Mouse (Mus musculus): ENCODE data around the gene Fto. TPM values are rescaled to one million over a fixed set of nuclear protein-coding genes. Genes with fewer than 3 reads are reported as not detected.

Fto gene
- total RNA-seq, 2 experiments from 2014 or later = 116 to 125 TPM

DNA sequence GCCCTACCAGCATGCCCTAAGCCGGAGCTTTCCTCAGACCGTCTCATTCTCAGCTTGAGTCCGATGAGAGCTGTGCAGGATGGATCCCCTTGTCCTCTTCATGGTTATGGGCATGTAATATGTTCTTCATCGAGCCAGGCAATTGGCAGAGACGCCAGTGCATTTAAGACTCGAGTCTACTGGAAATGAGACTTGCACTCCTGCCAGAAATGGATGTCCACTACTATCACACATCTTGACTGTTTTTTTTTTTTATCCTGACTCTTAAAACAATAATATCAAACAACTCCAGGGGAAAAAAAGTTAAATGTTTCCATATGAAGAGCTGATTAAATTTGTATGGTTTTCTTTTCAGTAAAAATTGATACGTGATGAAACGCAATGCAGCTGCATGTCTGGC lies 301.9 kb downstream of the Fto start:
- DNase-seq = no peak

DNA sequence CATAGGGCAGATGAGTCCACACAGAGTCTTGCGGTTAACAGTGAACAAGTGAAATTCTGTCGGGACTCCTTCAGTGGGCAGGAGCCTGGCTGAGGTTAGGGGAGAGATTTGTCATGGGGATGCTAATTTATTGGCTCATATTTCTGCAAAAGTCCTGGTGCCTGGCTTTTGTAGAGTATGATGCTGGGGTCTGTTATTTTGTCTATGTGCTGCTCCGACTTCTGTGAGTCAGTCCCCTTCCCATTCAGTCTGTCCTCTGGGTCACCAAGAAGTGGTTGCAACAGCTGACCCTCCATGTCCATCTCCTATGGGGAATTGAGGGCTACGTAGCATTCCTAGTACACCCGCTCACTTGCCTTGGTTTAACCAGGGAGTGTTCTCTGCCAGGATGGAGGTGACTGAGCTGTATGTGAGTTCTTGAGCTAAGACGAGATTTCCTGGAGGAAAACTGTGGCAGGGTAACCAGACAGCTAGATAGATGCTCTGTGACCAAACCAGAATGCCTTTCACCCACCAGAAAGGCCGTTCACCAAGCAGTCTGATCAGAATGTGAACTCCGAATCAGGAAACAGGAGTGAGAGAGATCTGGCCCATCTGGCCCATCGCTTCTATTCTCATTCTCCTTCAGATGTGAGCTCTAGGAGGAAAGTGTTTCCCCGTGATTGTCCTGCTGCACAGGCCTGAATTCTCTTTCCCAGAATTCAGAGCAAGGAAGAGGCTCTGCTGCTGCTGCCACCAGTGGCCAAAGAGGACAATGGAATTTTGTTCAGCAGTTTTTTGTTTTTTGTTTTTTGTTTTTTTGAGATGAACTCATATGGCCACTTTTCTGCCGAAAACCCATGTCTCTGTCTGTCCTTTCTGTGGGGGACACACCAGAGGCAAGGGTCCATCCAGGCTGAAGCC lies 302.7 kb downstream of the Fto start:
- no peak for DNase-seq

DNA sequence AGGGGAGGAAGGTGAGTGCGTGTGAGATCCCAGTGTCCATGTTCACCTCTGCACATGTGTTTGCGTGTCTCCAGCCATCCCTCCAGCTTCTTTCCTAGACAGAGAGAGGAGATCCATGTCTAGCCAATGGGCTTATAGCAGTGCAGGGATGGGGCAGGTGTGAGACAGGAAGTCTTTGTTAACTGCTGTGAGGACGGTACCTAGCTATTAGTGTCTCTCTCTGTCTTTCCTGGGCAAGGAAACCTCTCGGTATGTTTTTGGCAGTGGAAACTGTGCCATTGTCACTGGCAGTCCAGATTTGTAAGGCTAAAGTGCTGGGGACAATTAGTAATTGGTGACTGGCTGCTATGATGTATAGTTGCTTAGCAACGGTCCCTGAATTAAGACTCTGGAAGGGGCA lies 304.4 kb downstream of the Fto start:
- DNase-seq = no peak

DNA sequence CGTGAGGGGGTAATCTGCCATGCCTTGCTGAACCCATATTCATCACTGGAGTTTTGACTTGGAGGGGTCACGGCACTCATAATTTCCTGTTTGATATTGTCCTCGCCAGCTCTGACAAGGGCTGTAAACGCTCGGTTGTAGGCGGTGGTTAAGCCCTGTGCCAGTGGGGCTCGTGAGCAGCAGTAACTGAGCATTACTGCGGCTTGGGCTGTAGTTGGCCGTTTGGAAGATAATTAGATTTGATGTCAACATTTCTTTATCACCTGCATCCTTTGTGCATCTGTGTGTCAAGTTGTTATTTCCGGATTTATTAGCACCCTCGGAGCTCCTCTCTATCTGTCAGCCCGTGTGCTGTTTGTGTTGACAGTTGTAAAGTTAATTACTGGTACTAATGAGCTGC lies 309.4 kb downstream of the Fto start:
- DNase-seq = no peak

DNA sequence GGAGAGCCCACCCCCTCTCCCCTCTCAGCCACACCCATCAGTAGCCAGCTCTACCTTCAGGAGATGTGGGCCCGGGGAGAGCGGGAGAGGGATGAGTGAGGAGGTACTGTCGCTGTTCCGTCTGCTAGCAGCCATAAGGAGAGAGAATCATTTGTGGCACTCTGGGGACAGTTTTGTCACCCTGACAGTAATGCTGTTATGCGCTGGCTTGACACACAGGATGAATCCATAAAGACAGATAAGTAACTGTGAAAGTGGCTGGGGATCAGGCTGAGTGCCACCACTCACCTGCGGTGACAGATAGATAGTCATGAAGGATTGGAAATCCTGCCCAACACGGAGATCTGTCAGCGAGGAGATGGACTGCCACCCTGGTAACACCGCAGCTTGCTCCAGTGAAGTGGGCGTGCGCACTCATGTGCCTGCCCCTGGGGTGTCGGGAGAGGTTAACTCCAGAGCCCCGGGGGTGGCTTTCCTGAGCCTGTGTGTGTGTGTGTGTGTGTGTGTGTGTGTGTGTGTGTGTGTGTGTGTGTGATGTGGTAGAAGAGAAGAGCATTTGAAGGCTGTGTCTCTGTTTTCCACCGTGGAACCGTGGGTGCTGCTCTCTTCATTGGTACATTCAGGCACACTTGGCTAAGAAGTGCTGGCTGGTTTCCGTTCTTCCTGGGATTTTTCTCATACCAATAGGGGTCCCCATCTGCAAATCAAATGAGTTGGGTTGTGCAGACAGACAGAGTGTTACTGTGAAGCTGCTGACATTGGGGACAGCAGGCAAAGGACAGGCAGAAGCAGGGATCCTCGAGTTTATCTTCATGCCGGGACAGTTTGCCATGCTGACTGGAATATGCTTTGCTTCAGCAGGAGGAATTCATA lies 312.6 kb downstream of the Fto start:
- no peak for DNase-seq

DNA sequence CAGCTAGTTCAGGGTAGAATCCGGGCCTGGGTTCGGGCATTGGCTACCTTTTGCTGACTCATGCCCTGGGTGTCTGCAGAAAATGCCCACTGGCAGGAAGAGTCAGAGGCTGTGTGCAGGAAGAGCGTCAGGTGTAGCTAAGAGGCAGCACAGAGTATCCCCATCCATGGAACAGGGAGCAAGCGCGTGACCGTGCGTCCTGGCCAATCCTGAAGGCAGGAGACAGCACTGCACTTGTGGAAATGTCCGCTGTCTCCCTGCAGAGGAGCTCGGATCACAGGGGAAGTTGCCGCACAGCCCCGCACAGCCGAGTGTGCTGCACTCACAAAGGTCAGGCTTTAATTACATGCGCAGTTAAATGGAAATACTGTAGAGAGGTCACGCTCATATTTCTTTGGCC lies 316.3 kb downstream of the Fto start:
- DNase-seq = no peak

DNA sequence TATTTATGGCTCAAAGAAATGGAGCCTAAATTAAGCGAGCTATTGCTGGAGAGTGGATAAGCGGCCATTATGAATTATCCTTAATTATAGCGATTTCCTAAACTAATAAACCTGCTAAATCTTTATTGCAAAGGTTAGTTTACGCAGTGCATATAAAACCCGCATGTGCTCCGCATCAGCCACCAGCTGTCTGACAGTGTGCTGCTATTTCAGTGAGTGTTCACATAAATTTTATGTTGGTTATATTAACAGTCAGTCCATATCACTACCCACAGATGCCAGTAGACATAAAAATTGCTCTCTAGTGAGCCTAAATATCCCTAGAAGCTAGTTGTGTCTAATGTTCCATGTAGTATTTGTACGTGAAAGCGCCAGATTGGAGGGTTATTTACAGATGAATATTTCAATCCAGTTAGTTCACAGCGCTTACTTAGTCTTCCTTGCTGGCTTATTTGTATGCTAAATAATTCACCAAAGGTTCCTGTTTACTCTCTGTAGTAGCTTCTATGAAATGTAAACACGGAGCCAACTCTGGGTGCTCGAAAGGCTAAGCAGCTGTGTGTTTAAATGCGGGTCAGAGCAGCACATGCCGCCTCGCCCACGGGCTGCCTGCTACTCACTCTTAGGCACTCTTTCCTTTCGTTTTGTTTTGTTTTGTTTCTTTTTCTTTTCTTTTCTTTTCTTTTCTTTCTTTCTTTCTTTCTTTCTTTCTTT lies 317.2 kb downstream of the Fto start:
- DNase-seq = no peak

DNA sequence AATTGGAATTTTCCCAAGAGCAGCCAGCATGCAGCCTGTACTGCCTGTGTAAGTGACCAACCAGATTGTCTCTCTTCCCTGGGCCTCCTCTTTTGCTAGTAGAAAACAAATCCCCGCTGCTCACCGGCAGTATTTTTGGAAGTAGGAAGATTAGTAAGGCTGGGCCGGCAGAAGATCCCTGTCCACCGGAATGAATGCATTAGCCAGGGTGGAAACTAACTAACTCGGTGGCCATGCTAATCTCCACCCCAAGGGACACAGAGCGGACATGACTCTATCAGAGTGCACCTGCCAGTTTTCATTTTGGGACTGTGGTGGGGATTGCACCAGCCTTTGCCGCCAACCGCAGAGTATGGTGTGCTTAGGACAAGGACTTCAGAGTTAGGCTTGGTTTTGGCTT lies 319.1 kb downstream of the Fto start:
- no peak for DNase-seq

DNA sequence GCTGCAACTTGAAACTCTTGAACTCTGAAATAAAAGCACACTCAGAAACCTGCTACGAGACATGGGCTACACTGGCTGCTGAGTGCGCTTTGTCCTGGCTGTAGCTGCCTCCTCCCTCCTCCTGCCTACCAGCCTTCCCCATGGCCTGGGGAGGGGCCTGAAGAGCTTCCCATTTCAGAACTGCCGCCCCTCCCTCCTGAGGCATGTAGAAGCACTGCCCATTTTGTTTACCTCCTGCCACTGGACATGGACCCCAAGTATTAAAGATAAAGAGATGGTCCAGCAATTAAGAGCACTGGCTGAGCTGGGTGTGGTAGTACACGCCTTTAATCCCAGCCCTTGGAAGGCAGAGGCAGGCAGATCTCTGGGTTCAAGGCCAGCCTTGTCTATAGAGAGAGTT lies 322.1 kb downstream of the Fto start:
- no peak for DNase-seq

DNA sequence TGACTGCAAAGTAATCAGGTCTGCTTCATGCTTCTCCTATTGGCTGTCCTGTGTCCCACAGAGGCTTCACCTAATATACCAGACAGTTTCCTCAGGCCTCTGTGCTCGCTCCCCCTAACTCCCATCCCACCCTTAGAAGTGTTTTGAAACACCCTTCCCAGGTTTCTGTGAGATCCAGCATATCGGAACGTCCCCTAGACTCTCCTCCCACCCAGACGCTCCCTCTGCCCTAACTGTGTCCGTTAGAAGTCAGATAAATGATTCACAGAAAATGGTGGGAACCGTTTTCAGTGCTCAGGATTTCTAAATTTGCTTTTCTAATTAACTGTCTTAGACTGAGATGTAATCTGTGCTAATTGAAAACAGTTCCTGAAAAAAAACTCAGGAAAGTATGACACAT lies 323.6 kb downstream of the Fto start:
- no peak for DNase-seq

DNA sequence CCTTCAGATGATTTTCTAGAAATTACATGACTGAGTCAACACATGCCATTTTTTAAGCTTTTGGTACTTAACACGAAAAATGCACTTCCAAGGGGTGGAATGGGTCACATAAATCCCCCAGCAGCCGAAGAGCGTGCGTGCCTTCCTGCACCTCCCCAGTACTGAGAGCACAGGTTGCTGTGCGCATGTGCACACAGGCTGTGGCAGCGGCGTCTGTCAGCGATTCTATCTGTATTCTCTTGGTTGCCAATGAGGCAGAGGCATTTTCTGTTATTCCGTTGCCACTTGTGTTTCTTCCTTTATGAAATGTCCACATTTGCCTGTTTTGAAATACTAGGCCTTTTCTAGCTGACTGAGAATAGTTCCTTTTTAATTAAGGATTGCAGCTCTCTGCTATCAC lies 324.4 kb downstream of the Fto start:
- DNase-seq = no peak

DNA sequence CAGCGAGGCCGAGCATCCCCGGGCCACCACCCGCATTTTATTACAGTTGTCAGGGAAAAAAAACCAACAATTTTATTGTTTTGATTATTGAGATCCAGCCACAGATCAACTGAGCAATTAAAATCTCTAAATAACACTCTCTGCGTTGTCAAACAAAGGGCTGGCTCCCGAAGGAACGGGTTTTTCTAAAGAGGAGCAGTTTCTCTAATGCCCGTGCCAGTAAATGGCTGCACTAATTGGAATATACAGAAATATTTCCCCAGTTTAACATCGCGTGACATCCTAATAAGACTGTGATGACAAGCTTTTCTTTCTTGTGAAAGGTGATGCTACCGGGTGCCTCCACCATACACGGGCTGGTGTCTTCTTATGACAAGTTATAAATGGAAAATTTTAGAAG lies 324.9 kb downstream of the Fto start:
- DNase-seq = no peak

DNA sequence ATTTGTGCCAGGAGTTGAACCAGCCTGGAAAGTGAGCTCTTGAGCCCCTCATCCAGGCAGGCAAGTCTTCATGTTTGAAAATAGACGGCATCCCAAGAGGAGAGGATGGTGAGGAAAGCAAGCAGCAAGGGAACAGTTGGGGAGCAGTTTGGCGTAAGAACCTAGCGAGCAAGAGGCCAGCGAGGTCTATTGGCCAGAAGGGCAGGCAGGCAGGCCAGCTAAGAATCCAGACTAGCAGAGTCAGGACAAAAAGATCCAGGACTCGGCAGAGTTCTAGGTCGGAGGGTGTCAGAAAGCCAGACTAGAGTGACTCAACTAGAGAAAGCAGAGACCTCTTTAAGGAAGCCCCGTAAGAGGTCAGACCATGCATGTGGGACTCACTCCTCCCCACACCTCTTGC lies 327.1 kb downstream of the Fto start:
- DNase-seq = peak; percentile 38

DNA sequence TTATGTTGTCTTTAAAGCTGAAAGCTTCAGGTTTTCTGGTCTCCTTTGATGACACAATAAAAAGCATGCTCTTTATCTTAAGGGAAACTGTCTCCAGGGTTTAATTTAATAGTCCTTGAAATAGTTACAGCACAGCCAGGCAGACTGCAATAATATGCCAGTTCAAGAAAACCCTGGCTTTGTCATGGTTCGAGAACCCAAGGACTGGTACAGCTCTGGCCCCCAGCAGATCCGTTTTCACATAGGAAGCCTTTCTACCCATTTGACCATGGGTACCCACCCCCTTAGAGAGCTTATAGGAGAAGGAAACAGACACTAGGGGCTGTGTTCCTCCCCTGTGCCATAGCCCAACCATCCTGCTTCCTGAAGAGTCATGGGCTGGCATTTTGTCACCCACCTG lies 332.2 kb downstream of the Fto start:
- DNase-seq = no peak

DNA sequence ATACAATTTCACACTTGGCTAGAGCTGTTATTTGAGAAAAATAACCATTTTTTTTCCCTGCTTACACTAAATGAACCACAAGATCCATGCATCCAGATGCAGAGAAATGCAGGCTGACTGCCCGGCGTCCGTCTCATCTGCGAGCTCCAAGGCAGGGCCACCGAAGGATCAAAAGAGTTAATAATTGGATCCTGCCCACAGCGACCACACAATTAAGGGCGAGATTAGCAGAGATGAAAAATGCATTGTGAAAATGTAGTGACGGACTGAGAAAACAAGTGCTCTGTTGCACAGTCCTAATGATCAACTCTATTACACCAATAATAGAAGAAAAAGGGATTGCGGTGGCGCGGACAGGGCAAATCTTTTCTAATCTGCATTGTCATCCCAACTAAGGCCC lies 334.6 kb downstream of the Fto start:
- DNase-seq = no peak

DNA sequence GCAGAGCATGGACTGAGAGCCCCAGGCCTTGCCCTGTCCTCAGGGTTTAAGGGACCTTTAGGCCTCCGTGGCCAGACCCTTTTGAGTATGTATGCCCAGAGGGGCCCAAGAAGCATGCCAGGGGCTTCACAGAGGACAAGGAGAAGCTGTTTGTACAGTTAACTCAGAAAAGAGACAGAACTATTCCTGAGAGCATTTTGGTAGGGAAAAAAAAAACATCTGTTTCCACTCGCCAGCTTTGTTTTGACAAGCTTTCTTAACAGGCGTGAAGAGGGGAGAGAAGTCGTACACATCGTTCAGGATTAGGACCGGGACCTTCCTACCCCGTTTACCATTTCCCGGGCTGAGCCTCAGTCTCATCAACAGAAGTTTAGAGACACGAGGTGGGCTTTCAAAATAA lies 335.5 kb downstream of the Fto start:
- DNase-seq = no peak

DNA sequence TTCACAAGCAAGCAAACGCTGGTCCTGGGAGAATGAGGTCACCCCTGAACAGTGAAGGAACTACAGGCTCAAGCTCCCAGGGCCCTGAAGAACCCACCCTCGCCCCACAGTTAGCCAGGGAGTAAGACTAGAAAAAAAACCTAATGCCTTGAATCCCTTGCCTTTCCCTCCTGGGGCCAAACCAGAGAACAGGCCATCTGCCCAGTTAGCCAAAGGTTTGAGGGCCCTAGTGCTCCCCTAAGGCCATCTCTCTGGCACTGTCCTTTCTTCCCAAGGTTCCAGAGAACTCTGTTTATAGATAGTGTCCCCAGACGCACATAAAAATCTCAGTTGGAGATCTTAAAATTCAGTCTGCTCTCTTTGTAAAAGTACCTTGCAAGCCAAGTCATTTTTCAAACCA lies 340.2 kb downstream of the Fto start:
- DNase-seq = no peak

DNA sequence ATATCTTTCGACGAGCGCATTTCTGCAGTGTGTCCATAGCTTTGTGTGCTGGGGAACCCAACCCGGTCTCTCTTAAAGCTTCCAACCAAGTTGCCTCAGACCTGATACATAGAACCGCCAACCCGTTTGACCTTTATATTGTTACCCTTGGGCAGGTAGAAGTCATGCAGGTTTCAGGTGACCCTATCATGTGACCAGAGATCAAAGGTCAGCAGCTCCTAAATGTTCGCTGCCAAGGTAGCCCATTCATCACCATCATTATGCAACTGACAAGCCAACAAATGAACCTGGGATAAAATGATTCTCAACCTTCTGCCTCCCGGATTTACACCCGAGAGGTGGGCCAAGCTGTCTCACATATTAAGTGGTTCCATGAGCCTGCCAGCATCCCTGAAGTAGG lies 344.1 kb downstream of the Fto start:
- no peak for DNase-seq

DNA sequence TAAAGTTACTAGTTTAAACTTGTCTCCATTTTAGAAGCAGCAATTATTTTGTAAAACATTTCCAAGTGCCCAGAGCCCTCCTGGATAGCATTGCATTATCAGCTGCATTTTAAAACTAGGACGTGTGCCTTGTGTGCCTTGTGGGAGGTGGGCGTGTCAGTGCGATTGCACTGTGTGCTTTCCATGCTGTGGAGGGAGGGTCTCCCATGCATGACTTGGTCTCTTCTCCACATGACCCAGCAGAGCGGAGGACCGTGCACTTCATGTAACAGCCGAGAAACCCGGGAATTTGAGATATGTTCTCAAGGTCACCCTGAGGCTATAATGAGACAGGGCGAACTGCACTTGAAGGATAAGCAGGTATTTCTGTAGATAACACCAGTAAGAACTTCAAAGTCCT lies 347.6 kb downstream of the Fto start:
- no peak for DNase-seq

DNA sequence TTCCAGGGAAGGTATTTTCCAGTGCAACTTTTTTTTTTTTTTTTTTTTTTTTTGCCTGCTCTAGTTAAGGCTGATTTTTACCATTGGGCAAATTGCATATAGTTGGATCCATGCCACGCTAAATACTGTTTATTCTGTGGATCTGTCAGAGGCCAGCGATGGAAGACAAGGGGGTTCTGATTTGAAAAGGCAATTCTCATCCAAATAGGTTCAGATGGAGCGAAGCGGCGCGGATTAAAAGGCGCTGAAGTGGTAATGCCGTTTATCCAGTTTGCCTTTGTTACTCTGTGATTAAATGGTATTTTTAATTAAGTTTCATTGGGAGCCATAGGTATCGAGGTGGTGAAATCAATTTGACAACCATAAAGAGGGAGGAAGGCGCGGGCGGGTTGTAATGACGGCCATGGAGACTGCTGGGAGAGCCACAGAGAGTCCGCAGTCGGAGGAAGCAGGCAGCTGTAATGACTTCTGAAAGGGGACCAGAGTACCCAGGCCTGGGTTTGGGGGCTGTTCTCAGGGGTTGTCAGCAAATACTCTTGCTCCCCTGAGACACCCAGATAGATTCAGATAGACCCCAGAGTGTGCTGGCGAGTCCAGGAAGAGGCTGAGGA lies 356.2 kb downstream of the Fto start:
- DNase-seq = no peak

DNA sequence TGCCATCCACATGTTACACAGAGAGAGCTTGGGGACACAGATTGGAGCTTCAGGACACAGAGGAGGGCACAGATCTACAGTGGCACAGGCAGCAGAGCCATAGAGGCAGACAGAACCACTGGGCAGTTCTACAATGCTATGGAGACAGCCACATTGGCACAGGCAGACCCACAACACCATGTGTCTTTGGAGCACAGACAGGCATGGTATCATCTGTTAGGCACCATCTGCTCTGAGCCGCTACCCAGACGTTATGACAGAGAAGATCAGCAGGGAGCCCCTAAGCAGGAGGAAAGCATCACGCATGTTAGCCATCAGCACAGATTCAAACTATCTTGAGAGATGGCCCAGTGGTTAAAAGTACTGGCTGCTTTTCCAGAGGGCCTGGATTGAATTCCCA lies 363.6 kb downstream of the Fto start:
- DNase-seq = no peak

DNA sequence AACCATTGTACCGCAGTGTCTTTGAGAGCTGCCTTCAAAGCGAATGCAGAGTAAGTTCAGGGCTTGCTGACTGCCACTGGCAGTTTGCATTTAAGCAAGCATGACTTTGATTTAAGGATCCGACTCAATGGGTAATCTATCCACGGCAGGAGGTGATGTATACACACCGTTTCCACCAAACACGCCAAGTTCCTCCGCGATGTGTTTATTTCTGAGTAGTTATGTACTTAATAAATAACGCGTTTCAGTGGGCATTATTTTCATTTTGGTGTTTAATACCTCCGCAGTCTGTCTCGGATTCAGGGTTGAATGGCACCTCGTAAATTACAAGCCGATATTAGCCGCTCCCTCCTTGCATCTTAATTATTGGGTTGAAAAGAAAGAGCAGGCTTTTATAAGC lies 366.1 kb downstream of the Fto start:
- DNase-seq = no peak

DNA sequence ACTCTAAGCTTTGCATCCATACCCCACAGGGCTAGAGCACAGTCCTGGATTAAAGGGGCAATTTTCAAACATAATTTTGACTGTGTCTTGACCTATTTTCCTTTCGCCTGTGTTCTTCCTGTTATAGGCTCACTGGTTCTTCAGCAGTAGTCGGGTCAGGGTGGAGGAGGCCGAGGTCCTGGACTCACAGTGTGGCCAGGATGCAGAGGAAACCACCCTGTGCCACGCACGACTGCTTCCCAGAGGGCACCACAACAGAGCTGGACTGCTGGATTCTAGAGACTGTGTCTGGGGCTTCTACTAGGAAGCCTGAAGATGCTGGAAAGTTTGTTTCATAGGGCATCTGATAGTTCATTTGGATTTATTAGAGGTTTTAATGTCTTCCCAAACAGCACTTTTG lies 366.8 kb downstream of the Fto start:
- DNase-seq = no peak

Measured in gastrocnemius, postnatal 10 days (tissue).